Mouse (Mus musculus) neural tube, embryonic 11.5 days (tissue): ENCODE results near the gene Apoe. TPM values are rescaled to one million over a fixed set of nuclear protein-coding genes. Genes with fewer than 3 reads are reported as not detected.

ENCODE experiments used
- ATAC-seq: fragments of 200-750 bp; cut with Nextera tagmentation; 2 replicates; pipeline ENCODE4 v1.8.0; 2017; ENCODE audit warnings: moderate number of reproducible peaks, mild to moderate bottlenecking, moderate TSS enrichment, moderate library complexity; ENCODE audit not compliant: insufficient read depth, low FRiP score, low TSS enrichment
- DNase-seq: peaks from one replicate; pipeline ENCODE4 v3.0.0-alpha.2; 2015; ENCODE audit warnings: low spot score
- H3K27ac ChIP-seq: fragments of 300-500 bp; sonication (generic); 2 replicates; pipeline ENCODE4 v1.5.1; 2014; ENCODE audit warnings: low read depth, mild to moderate bottlenecking, low read length
- H3K27me3 ChIP-seq: fragments of 300-500 bp; sonication (generic); 2 replicates; pipeline ENCODE4 v1.6.1; 2014; ENCODE audit warnings: mild to moderate bottlenecking, low read length, mixed read lengths; ENCODE audit not compliant: control insufficient read depth, insufficient read depth
- H3K36me3 ChIP-seq: fragments of 300-500 bp; sonication (generic); 2 replicates; pipeline ENCODE4 v1.6.1; 2014; ENCODE audit warnings: mild to moderate bottlenecking, low read length, moderate library complexity, mixed read lengths; ENCODE audit not compliant: control insufficient read depth, insufficient read depth
- H3K4me1 ChIP-seq: fragments of 300-500 bp; sonication (generic); 2 replicates; pipeline ENCODE4 v1.6.1; 2014; ENCODE audit warnings: low read length, mixed read lengths; ENCODE audit not compliant: control insufficient read depth, insufficient read depth
- H3K4me2 ChIP-seq: fragments of 300-500 bp; sonication (generic); 2 replicates; pipeline ENCODE4 v1.6.1; 2014; ENCODE audit warnings: low read depth, mild to moderate bottlenecking, moderate library complexity
- H3K4me3 ChIP-seq: fragments of 300-500 bp; sonication (generic); 2 replicates; pipeline ENCODE4 v1.5.1; 2014; ENCODE audit warnings: low read depth, low read length
- H3K9ac ChIP-seq: fragments of 300-500 bp; sonication (generic); 2 replicates; pipeline ENCODE4 v1.6.1; 2014; ENCODE audit warnings: mild to moderate bottlenecking, low read length
- H3K9me3 ChIP-seq: fragments of 300-500 bp; sonication (generic); 2 replicates; pipeline ENCODE4 v1.6.1; 2016; ENCODE audit warnings: low read length; ENCODE audit not compliant: control insufficient read depth
- WGBS: fragments of 180-500 bp; shearing (Covaris S2); extraction: QIAGEN DNeasy Blood & Tissue Kit; methylation state at CpG from one replicate; pipeline ENCODE4 v1.1.7; 2014; 5-methylcytosine and 5-hydroxymethylcytosine counted together
- polyA plus RNA-seq: library from polyadenylated mRNA; unstranded; fragments of >200 nt; fragmentation: Nextera tagmentation; extraction: Ambion mirVana; gene quantifications from 2 replicates; pipeline ENCODE4 v1.2.1, GENCODE M21; 2014

Gene Apoe
- polyA plus RNA-seq, 1 experiment from 2014 or later, result 125 TPM

DNA sequence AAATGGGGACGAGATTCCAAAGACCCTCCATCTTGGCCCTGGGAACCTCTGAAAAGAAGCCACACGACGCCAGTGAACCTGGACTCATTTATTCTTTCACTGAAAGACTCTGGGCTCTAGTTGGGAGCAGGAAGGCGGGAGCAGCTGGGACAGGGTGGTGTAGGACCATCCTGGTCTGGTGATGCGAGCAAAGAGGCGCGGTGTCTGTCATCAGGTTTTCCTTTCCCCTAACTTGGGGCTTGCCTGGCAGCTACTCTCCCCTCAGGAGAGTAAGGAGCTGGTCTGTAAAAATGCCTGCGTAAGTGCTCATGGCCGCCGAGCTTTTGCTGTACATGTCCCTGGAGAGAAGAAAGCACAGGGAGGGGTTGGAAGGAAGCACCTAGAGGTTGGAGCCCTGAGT, 27.5 kb downstream of the Apoe start:
- H3K27me3 ChIP-seq, result no peaks in the 10 kb centered on the region
- ATAC-seq (no peak), DNase-seq (no peak)
- H3K4me1 ChIP-seq, result no peaks in the 10 kb centered on the region
- no peaks in the 10 kb centered on the region for H3K36me3 ChIP-seq
- no peak overlapping the region for H3K9ac ChIP-seq
- no peaks in the 10 kb centered on the region for H3K9me3 ChIP-seq
- H3K4me3 ChIP-seq, result no peak overlapping the region
- WGBS, result 71% methylated on average over 10 of the region's 10 CpGs
- no peak overlapping the region for H3K27ac ChIP-seq
- no peak overlapping the region for H3K4me2 ChIP-seq

DNA sequence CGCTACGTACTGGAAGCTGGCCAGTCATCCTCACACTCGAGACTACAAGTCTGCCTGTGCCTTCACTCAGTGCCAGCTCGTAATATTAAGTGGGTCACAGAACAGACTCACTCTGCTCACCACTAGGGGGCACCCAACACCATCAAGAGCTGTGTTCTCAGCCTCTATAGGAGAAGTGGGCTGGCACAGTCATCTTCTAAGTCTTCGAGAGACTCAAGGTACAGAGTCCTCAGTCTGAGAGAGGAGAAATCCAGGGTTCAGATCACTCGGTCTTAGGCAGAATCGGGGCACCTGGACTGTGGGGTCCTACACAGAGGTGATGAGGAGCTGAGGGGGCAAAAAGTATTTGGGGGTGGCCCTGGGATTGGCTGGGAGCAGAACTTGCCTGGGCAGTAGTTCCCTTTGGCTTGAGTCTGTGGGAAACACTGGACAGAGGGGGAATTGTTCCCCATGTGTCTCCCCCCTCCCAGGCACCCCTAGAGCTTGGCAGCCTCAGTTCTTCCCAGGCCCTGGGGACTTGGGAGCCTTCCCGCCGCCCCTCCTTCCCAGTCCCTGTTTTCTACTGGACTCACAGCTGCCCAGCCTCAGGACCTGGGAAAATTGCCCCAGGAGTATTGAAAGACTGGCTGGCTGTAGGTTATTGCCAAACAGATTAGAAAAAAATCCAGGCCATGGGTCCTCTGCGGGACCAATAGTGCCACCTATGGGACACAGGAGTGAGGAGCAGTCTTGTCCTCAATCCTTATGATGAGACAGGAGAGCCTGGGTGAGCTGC, 29.9 kb downstream of the Apoe start:
- no peaks in the 10 kb centered on the region for H3K27me3 ChIP-seq
- H3K4me3 ChIP-seq, result no peak overlapping the region
- H3K4me1 ChIP-seq, result peaks cover 6% of the 10 kb centered on the region
- H3K27ac ChIP-seq, result no peak overlapping the region
- peak; percentile 87 for DNase-seq
- peak; percentile 58; the same call in 1 of the 2 replicates for ATAC-seq
- no peaks in the 10 kb centered on the region for H3K9me3 ChIP-seq
- 9% methylated on average over 10 of the region's 10 CpGs for WGBS
- H3K9ac ChIP-seq, result no peak overlapping the region
- H3K36me3 ChIP-seq, result no peaks in the 10 kb centered on the region
- peak overlapping the region; percentile 29 for H3K4me2 ChIP-seq

GRCm38 (mm10) chr7:19667434-19667833, 31.6 kb downstream of the Apoe start:
- no peak for ATAC-seq
- peaks cover 13% of the 10 kb centered on the region for H3K4me1 ChIP-seq
- no peak overlapping the region for H3K4me3 ChIP-seq
- 76% methylated on average over 2 of the region's 2 CpGs for whole genome bisulfite sequencing
- no peak overlapping the region for H3K9ac ChIP-seq
- H3K36me3 ChIP-seq, result no peaks in the 10 kb centered on the region
- no peak overlapping the region for H3K27ac ChIP-seq
- no peaks in the 10 kb centered on the region for H3K27me3 ChIP-seq
- no peak for DNase-seq
- H3K9me3 ChIP-seq, result no peaks in the 10 kb centered on the region
- no peak overlapping the region for H3K4me2 ChIP-seq

DNA sequence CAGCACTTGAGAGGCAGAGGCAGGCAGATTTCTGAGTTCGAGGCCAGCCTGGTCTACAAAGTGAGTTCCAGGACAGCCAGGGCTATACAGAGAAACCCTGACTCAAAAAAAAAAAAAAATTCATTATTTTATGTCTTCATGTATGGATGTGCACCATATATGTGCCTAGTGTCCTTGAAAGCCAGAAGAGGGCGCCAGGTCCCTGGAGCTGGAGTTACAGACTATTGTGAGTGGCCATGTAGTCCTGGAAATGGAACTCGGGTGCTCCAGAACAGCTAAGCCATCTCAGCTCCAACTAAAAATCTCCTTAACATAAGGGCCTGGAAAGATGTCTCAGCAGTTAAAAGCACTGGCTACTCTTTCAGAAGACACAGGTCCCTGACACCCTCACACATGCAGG, 32.2 kb downstream of the Apoe start:
- H3K27me3 ChIP-seq, result no peaks in the 10 kb centered on the region
- no peaks in the 10 kb centered on the region for H3K9me3 ChIP-seq
- H3K4me2 ChIP-seq, result no peak overlapping the region
- no peak for DNase-seq
- WGBS, result 66% methylated on average over 3 of the region's 3 CpGs
- H3K9ac ChIP-seq, result no peak overlapping the region
- no peak overlapping the region for H3K4me3 ChIP-seq
- H3K27ac ChIP-seq, result no peak overlapping the region
- peaks cover 13% of the 10 kb centered on the region for H3K4me1 ChIP-seq
- no peaks in the 10 kb centered on the region for H3K36me3 ChIP-seq
- ATAC-seq, result no peak

DNA sequence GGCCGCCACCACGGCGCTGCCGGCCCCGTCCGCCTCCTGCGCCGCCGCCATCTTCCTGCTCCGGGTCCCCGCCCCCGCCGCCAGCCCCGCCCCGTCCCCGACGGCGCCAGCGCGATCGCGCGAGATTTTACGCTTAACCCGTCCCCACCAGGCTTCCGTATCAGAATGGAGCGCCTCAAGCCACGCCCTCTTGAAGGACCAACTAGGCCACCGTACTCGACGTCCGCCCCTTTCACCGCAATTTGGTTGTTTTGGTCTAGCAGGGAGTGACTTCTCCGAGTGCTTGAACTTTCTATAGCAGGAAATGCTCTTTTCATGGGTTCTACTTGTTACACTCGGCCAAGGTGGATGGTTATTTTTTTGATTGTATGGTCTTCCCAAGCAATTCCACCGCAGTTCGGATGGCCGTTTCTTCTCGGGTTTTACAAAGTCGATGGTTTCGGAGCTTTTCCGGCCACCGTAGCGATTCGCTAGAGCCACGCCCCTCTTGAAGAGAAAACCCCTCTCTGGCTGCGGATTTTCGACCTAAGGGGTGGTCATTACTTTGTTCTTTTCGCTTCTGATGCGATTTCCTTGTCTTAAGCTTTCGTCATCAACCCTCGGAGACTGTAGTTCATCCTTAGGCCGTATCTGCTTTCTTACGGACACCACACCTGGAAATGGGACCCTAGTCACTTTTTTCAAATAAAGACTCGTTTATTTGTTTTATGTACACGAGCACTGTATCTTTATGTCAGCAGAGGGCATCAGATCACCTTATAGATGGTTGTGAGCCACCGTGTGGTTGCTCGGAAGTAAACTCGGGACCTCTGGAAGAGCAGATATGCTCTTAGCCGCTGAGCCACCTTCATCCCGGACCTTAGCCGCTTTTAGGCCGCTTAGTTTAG, 33.8 kb downstream of the Apoe start, which contains the start of gene Clptm1:
TSS of gene Clptm1 (minus strand) at position 79 of the 887 bp plus-strand sequence.
- ATAC-seq, result peak; percentile 88
- Histone ChIP-seq H3K4me3 (peak within 1 kb of the TSS; percentile 99), H3K27me3 (no peaks in the 10 kb centered on the region), H3K4me1 (peaks cover 13% of the 10 kb centered on the region), H3K9me3 (no peaks in the 10 kb centered on the region), H3K4me2 (peak within 1 kb of the TSS; percentile 73), H3K9ac (peak within 1 kb of the TSS; percentile 97), H3K27ac (peak within 1 kb of the TSS; percentile 88), H3K36me3 (no peaks in the 10 kb centered on the region)
- peak; percentile 96 for DNase-seq
- WGBS, result under 1% methylated on average over 63 of the region's 63 CpGs

- peak; percentile 60; the same call in 1 of the 2 replicates for ATAC-seq
- DNase-seq, result peak; percentile 14
- WGBS, result under 1% methylated on average over 37 of the region's 37 CpGs
- no peaks in the 10 kb centered on the region for H3K27me3 ChIP-seq
- H3K4me1 ChIP-seq, result peaks cover 13% of the 10 kb centered on the region
- H3K27ac ChIP-seq, result peak overlapping the region; percentile 46; the same call in 1 of the 2 replicates
- H3K9ac ChIP-seq, result peak overlapping the region; percentile 97
- peak overlapping the region; percentile 99 for H3K4me3 ChIP-seq
- no peaks in the 10 kb centered on the region for H3K9me3 ChIP-seq
- no peaks in the 10 kb centered on the region for H3K36me3 ChIP-seq
- peak overlapping the region; percentile 62 for H3K4me2 ChIP-seq
These were observed 34.5 kb downstream of the Apoe start for GRCm38 (mm10) chr7:19664455-19664954.

- Histone ChIP-seq H3K9me3 (no peaks in the 10 kb centered on the region), H3K27me3 (no peaks in the 10 kb centered on the region), H3K36me3 (no peaks in the 10 kb centered on the region), H3K9ac (peak overlapping the region; percentile 97), H3K4me3 (peak overlapping the region; percentile 99), H3K4me2 (peak overlapping the region; percentile 62), H3K4me1 (peaks cover 13% of the 10 kb centered on the region), H3K27ac (no peak overlapping the region)
- WGBS, result 14% methylated on average over 8 of the region's 8 CpGs
- no peak for DNase-seq
- ATAC-seq, result no peak
These were observed 35.0 kb downstream of the Apoe start for GRCm38 (mm10) chr7:19663940-19664339.

DNA sequence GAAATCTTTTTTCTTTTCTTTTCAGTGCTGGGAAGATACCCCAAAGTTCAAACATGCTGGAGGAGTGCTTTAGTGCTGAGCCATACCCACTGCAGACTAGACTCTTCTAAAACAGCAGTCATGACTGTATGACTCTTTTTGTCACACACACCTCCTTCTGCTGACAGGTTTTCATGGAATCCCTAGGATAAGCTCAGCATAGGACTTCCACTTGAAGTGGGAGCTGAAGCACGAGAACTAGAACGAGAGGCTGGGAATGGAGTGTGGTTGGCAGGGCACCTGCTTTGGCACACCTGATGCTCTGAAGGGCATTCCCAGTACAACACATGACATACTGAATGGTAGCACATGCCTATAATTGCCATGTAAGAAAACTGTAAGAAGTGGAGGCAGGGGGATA, 46.4 kb downstream of the Apoe start:
- Histone ChIP-seq H3K4me2 (no peak overlapping the region), H3K4me1 (no peaks in the 10 kb centered on the region), H3K27me3 (no peaks in the 10 kb centered on the region), H3K36me3 (peaks cover 15% of the 10 kb centered on the region), H3K9me3 (no peaks in the 10 kb centered on the region), H3K4me3 (no peak overlapping the region), H3K9ac (no peak overlapping the region), H3K27ac (no peak overlapping the region)
- DNase-seq, result no peak
- no peak for ATAC-seq
- WGBS, result 97% methylated on average over 2 of the region's 2 CpGs
